Mouse (Mus musculus): ENCODE measurements around the gene Trim60. TPM values are rescaled to one million over a fixed set of nuclear protein-coding genes. Genes with fewer than 3 reads are reported as not detected.
"Not testable (repeated sequence)": the region's sequence is repeated elsewhere in the genome, so short reads cannot be mapped to it uniquely, and the experiment has no call there.

Trim60 gene
- polyA plus RNA-seq, 1 experiment = not detected

DNA sequence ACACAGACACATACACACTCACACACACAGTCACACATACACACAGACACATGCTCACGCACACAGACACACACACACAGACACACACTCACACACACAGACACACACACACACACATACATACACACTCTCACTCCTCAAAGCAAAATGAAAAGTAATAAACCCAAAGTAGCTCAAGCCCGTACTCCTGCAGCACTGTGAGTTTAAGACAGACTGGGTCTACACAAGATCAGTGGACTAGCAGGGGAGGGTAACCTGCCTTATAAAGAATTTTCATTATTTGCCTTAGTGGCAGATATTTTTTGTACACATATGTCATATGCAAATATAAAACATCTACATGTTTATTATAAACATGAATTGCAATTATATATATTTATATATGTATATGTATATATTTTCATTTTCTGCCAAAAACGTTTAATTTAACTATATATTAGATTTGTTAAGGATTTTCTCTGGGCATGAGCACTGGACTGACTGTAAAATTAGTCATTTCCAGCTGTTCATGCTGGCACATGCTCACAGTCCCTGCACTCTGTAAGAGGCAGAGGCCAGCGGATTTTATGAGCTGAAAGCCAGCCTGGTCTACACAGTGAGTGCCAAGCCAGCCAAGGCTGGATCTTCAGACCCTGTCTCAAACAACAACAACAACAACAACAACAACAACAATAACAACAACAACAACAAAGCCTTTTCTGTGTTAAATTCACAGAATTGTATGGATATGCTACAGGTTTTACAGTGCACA lies 12.5 kb upstream of the Trim60 start:
- Histone ChIP-seq H3K79me2 (ENCODE audit: control insufficient read depth, insufficient read depth) (no peaks in the 10 kb centered on the region), H3K27me3 (ENCODE audit: control insufficient read depth, insufficient read depth, insufficient read length) (no peaks in the 10 kb centered on the region), H3K4me3 (no peak overlapping the region), H3K36me3 (ENCODE audit: control insufficient read depth, insufficient read depth) (no peaks in the 10 kb centered on the region), H3K4me2 (ENCODE audit: low read depth) (no peak overlapping the region), H3ac (ENCODE audit: control insufficient read depth, insufficient read length) (no peak overlapping the region)
- TF ChIP-seq TCF3 (IDR thresholded peaks at IDR 0.05; ENCODE audit: insufficient read length, low read depth) (no peak), CEBPB (IDR thresholded peaks at IDR 0.05; ENCODE audit: insufficient read depth, poor library complexity, severe bottlenecking) (no peak), USF1 (IDR thresholded peaks at IDR 0.05; ENCODE audit: low read depth) (no peak)

DNA sequence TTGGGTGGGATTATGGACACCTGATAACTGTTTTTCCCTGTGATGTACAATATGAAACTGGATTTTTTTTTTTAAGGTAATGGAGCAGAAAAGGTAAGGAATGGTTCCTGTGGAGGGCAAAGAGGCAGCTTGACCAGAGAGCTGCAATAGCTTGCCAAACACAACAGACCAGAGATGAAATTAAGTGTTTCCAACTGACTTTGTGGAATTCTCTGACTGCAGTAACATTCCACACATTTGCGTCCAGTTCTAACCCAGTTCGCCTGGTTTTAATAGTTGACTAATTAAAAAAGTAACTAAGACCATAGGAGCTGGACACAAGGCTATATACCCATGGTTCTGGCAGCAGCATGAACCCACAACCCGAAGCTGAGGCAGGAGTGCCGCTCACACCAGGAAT lies 11.4 kb upstream of the Trim60 start:
- Histone ChIP-seq H3K4me3 (no peak overlapping the region), H3K27me3 (ENCODE audit: control insufficient read depth, insufficient read depth, insufficient read length) (no peaks in the 10 kb centered on the region), H3K4me2 (ENCODE audit: low read depth) (no peak overlapping the region), H3ac (ENCODE audit: control insufficient read depth, insufficient read length) (no peak overlapping the region), H3K79me2 (ENCODE audit: control insufficient read depth, insufficient read depth) (no peaks in the 10 kb centered on the region), H3K36me3 (ENCODE audit: control insufficient read depth, insufficient read depth) (no peaks in the 10 kb centered on the region)
- TF ChIP-seq E2F4 (IDR thresholded peaks at IDR 0.05; ENCODE audit: insufficient read depth) (no peak), MYOD1 (IDR thresholded peaks at IDR 0.05; ENCODE audit: control insufficient read depth in 1 of 3, insufficient read length in 2 of 3, low read depth in 2 of 3) (no peak), SRF (IDR thresholded peaks at IDR 0.05; ENCODE audit: control insufficient read depth, insufficient read length, low read depth) (no peak), TCF12 (IDR thresholded peaks at IDR 0.05; ENCODE audit: insufficient read depth, poor library complexity, severe bottlenecking) (no peak), REST (IDR thresholded peaks at IDR 0.05; ENCODE audit: insufficient read depth, insufficient read length) (no peak), POLR2AphosphoS2 (IDR thresholded peaks at IDR 0.05; ENCODE audit: insufficient read length, low read depth) (no peak), POLR2A (IDR thresholded peaks at IDR 0.05; ENCODE audit: insufficient read length, low read depth) (no peak), MYOG (IDR thresholded peaks at IDR 0.05; ENCODE audit: control insufficient read depth in 1 of 3, insufficient read depth in 1 of 3, insufficient read length in 2 of 3, low read depth in 2 of 3) (no peak), USF1 (IDR thresholded peaks at IDR 0.05; ENCODE audit: low read depth) (no peak), CEBPB (IDR thresholded peaks at IDR 0.05; ENCODE audit: insufficient read depth, poor library complexity, severe bottlenecking) (no peak), MAX (IDR thresholded peaks at IDR 0.05; ENCODE audit: low read depth) (no peak), TCF3 (IDR thresholded peaks at IDR 0.05; ENCODE audit: insufficient read length, low read depth) (no peak)

DNA sequence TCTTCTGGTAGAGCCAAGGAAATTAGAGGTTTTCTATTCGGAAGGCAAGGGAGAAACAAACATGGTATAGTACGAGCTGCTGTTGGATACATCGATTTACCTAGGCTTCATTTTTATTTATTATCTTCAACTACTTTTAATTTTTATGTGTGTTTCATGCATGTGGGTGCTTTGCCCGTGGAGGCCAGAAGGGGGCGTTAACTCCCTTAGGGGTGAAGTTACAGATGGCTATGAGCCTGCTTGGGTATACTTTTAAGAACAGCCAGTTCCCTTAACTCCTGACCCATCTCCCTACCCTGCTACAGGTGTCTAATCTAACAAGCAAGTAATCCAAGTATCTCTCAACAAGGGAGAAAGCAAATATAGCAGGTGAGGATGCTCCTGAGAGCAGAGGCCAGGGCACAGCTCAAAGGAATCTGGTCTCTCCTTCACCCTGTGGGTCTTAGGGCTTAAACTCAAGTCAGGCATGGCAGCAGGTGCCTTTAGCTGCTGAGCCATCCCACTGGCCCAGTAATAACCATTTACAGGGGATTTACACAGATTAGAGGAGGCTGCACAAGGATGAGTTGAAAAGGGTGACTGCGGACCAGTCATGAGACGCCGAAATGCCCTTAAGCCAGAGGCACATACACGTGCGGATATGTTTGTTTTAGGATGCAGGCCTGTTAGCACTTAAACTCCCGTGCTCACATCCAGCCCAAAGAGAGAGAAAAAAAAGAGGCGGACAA lies 10.7 kb upstream of the Trim60 start:
- H3ac ChIP-seq (ENCODE audit: control insufficient read depth, insufficient read length) = no peak overlapping the region
- no peaks in the 10 kb centered on the region for H3K79me2 ChIP-seq (ENCODE audit: control insufficient read depth, insufficient read depth)
- no peak overlapping the region for H3K4me2 ChIP-seq (ENCODE audit: low read depth)
- no peak for TF ChIP-seq POLR2AphosphoS2 (IDR thresholded peaks at IDR 0.05; ENCODE audit: insufficient read length, low read depth)
- no peak for TF ChIP-seq SRF (IDR thresholded peaks at IDR 0.05; ENCODE audit: control insufficient read depth, insufficient read length, low read depth)
- TF ChIP-seq TCF12 (IDR thresholded peaks at IDR 0.05; ENCODE audit: insufficient read depth, poor library complexity, severe bottlenecking) = no peak
- TF ChIP-seq POLR2A (IDR thresholded peaks at IDR 0.05; ENCODE audit: insufficient read length, low read depth) = no peak
- TF ChIP-seq USF1 (IDR thresholded peaks at IDR 0.05; ENCODE audit: low read depth) = no peak
- no peak for TF ChIP-seq CEBPB (IDR thresholded peaks at IDR 0.05; ENCODE audit: insufficient read depth, poor library complexity, severe bottlenecking)
- TF ChIP-seq MAX (IDR thresholded peaks at IDR 0.05; ENCODE audit: low read depth) = no peak
- no peak for TF ChIP-seq E2F4 (IDR thresholded peaks at IDR 0.05; ENCODE audit: insufficient read depth)
- no peak for TF ChIP-seq MYOG (IDR thresholded peaks at IDR 0.05; ENCODE audit: control insufficient read depth in 1 of 3, insufficient read depth in 1 of 3, insufficient read length in 2 of 3, low read depth in 2 of 3)
- TF ChIP-seq TCF3 (IDR thresholded peaks at IDR 0.05; ENCODE audit: insufficient read length, low read depth) = no peak
- no peak for TF ChIP-seq REST (IDR thresholded peaks at IDR 0.05; ENCODE audit: insufficient read depth, insufficient read length)
- no peak for TF ChIP-seq MYOD1 (IDR thresholded peaks at IDR 0.05; ENCODE audit: control insufficient read depth in 1 of 3, insufficient read length in 2 of 3, low read depth in 2 of 3)
- no peaks in the 10 kb centered on the region for H3K27me3 ChIP-seq (ENCODE audit: control insufficient read depth, insufficient read depth, insufficient read length)
- no peaks in the 10 kb centered on the region for H3K36me3 ChIP-seq (ENCODE audit: control insufficient read depth, insufficient read depth)
- H3K4me3 ChIP-seq = no peak overlapping the region

DNA sequence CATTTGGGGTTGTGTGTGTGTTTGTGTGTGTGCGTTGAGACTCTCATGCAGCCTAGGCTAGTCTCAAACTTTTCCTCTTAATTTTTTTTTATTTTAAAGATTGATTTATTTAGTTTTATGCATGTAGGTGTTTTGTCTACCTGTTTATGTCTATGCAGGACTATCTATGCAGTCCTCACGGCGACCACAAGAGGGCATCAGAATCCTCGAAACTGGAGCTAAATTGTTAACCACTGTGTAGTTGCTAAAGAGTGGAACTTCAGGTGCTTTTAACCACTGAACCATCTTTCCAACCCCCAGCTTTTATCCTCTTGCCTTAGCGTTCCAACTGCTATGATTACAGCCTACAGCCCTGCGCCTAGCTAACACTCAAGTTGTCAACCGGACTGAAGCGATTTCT lies 4.1 kb upstream of the Trim60 start:
- Histone ChIP-seq H3K4me3 (no peak overlapping the region), H3ac (ENCODE audit: control insufficient read depth, insufficient read length) (no peak overlapping the region), H3K79me2 (ENCODE audit: control insufficient read depth, insufficient read depth) (no peaks in the 10 kb centered on the region), H3K36me3 (ENCODE audit: control insufficient read depth, insufficient read depth) (no peaks in the 10 kb centered on the region), H3K27me3 (ENCODE audit: control insufficient read depth, insufficient read depth, insufficient read length) (no peaks in the 10 kb centered on the region), H3K4me2 (ENCODE audit: low read depth) (no peak overlapping the region)
- TF ChIP-seq TCF3 (IDR thresholded peaks at IDR 0.05; ENCODE audit: insufficient read length, low read depth) = no peak

DNA sequence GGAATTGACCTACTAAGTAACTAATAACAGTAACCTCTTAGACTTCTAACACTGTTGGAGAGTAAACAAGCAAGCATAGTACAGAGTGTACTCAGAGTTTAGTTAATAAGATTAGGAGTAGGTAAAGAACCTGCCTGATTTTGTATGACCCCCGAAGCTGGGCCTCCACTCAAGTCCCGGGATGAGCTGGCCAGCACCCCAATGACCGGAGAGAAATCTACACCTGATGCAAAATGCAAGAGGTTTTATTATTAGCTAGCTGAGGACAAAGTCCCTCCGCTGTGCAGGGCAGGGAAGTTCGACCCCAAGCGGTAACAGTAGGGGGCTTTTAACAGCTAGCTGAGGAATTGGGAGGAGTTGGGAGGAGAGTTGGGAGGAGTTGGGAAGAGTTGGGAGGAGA lies 10.8 kb downstream of the Trim60 start:
- H3K4me3 ChIP-seq; H3K79me2 ChIP-seq (ENCODE audit: control insufficient read depth, insufficient read depth); H3K36me3 ChIP-seq (ENCODE audit: control insufficient read depth, insufficient read depth); H3K4me2 ChIP-seq (ENCODE audit: low read depth); H3ac ChIP-seq (ENCODE audit: control insufficient read depth, insufficient read length); H3K27me3 ChIP-seq (ENCODE audit: control insufficient read depth, insufficient read depth, insufficient read length): not testable (repeated sequence)
